Mouse (Mus musculus): Measurements from ENCODE around the gene Aco1. TPM values are rescaled to one million over a fixed set of nuclear protein-coding genes. Genes with fewer than 3 reads are reported as not detected.

The Aco1 gene
- total and polyA plus RNA-seq, 3 experiments = 23.4 to 29.6 (median 28.3) TPM

GRCm38 (mm10) chr4:40144543-40144942 lies 1.7 kb downstream of the Aco1 start:
- intact Hi-C loops (cut with DNase I) = no loop called here
- 0 out of 2 replicates have a peak overlapping the region, but pooled peaks have one; percentile 83 for H3K4me3 ChIP-seq
- WGBS = 66% methylated on average over 1 of the region's 1 CpGs
- H3K4me1 ChIP-seq (ENCODE audit: control insufficient read depth, insufficient read depth, low read length) = peaks cover 8% of the 10 kb centered on the region
- H3K9ac ChIP-seq (ENCODE audit: low read depth, low read length) = no peak overlapping the region
- no peak for DNase-seq
- TF ChIP-seq EP300 (IDR thresholded peaks at IDR 0.05; ENCODE audit: insufficient read depth, low read depth, low read length) (no peak), CTCF (IDR thresholded peaks at IDR 0.05) (no peak), POLR2A (IDR thresholded peaks at IDR 0.05; ENCODE audit: insufficient read depth, low read depth, low read length) (no peak)
- H3K79me2 ChIP-seq (replicated peaks; ENCODE audit: control insufficient read depth, insufficient read depth, low read length) = no peaks in the 10 kb centered on the region
- no peaks in the 10 kb centered on the region for H3K27me3 ChIP-seq (ENCODE audit: control insufficient read depth, insufficient read depth, low read length)
- H3K27ac ChIP-seq = no peak overlapping the region
- no peaks in the 10 kb centered on the region for H3K36me3 ChIP-seq (ENCODE audit: control insufficient read depth, insufficient read depth, low read length)

DNA sequence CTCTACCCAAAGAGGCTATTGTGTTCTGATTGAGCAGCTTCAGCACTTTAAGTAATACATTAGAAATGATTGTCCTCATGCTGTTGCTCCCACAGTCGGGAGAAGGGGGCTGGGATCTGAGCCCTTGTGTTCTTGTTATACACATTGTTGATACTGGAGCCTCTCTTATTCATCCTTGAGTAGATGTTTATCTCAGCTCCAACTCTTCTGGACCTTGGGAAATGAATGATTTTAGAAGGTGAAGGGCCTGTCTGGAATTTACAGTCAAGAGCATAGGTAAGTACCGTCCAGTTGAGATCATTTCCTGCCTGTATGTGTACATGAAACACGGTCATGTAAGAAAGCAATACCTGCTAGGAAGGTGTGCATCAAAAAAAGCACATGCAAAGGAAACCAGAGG lies 2.1 kb downstream of the Aco1 start:
- H3K9ac ChIP-seq (ENCODE audit: low read depth, low read length) = no peak overlapping the region
- no peaks in the 10 kb centered on the region for H3K36me3 ChIP-seq (ENCODE audit: control insufficient read depth, insufficient read depth, low read length)
- TF ChIP-seq POLR2A (IDR thresholded peaks at IDR 0.05; ENCODE audit: insufficient read depth, low read depth, low read length) = no peak
- no peak for TF ChIP-seq CTCF (IDR thresholded peaks at IDR 0.05)
- no peak for TF ChIP-seq EP300 (IDR thresholded peaks at IDR 0.05; ENCODE audit: insufficient read depth, low read depth, low read length)
- 66% methylated on average over 3 of the region's 3 CpGs for WGBS
- no peak for DNase-seq
- H3K4me3 ChIP-seq = no peak overlapping the region
- no peak overlapping the region for H3K27ac ChIP-seq
- intact Hi-C loops (cut with DNase I) = no loop called here
- peaks cover 8% of the 10 kb centered on the region for H3K4me1 ChIP-seq (ENCODE audit: control insufficient read depth, insufficient read depth, low read length)
- no peaks in the 10 kb centered on the region for H3K27me3 ChIP-seq (ENCODE audit: control insufficient read depth, insufficient read depth, low read length)
- H3K79me2 ChIP-seq (replicated peaks; ENCODE audit: control insufficient read depth, insufficient read depth, low read length) = no peaks in the 10 kb centered on the region

- DNase-seq = peak in 1 of 2 experiments; percentile 29
- intact Hi-C loops (cut with DNase I) = no loop called here
- no peak overlapping the region for H3K9ac ChIP-seq (ENCODE audit: low read depth, low read length)
- no peak overlapping the region for H3K4me3 ChIP-seq
- H3K4me1 ChIP-seq (ENCODE audit: control insufficient read depth, insufficient read depth, low read length) = peaks cover 5% of the 10 kb centered on the region
- H3K36me3 ChIP-seq (ENCODE audit: control insufficient read depth, insufficient read depth, low read length) = no peaks in the 10 kb centered on the region
- H3K27ac ChIP-seq = no peak overlapping the region
- no peaks in the 10 kb centered on the region for H3K79me2 ChIP-seq (replicated peaks; ENCODE audit: control insufficient read depth, insufficient read depth, low read length)
- TF ChIP-seq POLR2A (IDR thresholded peaks at IDR 0.05; ENCODE audit: insufficient read depth, low read depth, low read length) (no peak), EP300 (IDR thresholded peaks at IDR 0.05; ENCODE audit: insufficient read depth, low read depth, low read length) (no peak), CTCF (IDR thresholded peaks at IDR 0.05) (no peak)
- H3K27me3 ChIP-seq (ENCODE audit: control insufficient read depth, insufficient read depth, low read length) = no peaks in the 10 kb centered on the region
- 68% methylated on average over 5 of the region's 5 CpGs for WGBS
Observed at GRCm38 (mm10) chr4:40148281-40148680, 5.4 kb downstream of the Aco1 start.

DNA sequence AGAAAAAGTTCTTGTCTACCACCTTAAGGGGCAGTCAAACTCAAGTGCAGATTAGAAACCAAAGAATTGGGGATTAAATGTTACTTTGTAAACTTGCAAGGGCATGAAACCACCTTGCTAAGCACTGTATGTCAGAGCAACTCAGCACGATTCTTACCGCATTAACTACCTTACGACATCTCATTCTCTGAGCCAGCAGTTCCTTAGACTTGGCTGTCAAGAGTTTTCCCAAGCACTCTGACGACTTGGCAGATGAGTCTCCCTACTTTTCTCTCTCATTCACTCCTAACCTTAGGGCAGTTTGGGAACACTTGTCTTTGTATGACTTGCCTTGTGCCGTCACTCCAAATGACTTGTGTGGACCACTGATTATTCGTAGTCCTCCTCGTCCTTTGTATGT lies 7.2 kb downstream of the Aco1 start:
- no peak overlapping the region for H3K27ac ChIP-seq
- no peaks in the 10 kb centered on the region; the same call in none of the 2 replicates for H3K4me1 ChIP-seq (ENCODE audit: control insufficient read depth, insufficient read depth, low read length)
- intact Hi-C loops (cut with DNase I) = no loop called here
- no peak overlapping the region for H3K9ac ChIP-seq (ENCODE audit: low read depth, low read length)
- 91% methylated on average over 7 of the region's 7 CpGs for WGBS
- no peak overlapping the region for H3K4me3 ChIP-seq
- H3K79me2 ChIP-seq (replicated peaks; ENCODE audit: control insufficient read depth, insufficient read depth, low read length) = no peaks in the 10 kb centered on the region
- no peaks in the 10 kb centered on the region for H3K36me3 ChIP-seq (ENCODE audit: control insufficient read depth, insufficient read depth, low read length)
- DNase-seq = no peak
- TF ChIP-seq CTCF (IDR thresholded peaks at IDR 0.05) = no peak
- no peak for TF ChIP-seq POLR2A (IDR thresholded peaks at IDR 0.05; ENCODE audit: insufficient read depth, low read depth, low read length)
- TF ChIP-seq EP300 (IDR thresholded peaks at IDR 0.05; ENCODE audit: insufficient read depth, low read depth, low read length) = no peak
- H3K27me3 ChIP-seq (ENCODE audit: control insufficient read depth, insufficient read depth, low read length) = no peaks in the 10 kb centered on the region

GRCm38 (mm10) chr4:40152771-40153170 lies 9.9 kb downstream of the Aco1 start:
- WGBS = 94% methylated on average over 2 of the region's 2 CpGs
- no peak for DNase-seq
- no peak overlapping the region for H3K9ac ChIP-seq (ENCODE audit: low read depth, low read length)
- 0 out of 2 replicates have a peak, but pooled peaks cover 4% of the 10 kb centered on the region for H3K79me2 ChIP-seq (replicated peaks; ENCODE audit: control insufficient read depth, insufficient read depth, low read length)
- H3K4me1 ChIP-seq (ENCODE audit: control insufficient read depth, insufficient read depth, low read length) = peaks cover 7% of the 10 kb centered on the region
- H3K36me3 ChIP-seq (ENCODE audit: control insufficient read depth, insufficient read depth, low read length) = no peaks in the 10 kb centered on the region
- H3K4me3 ChIP-seq = no peak overlapping the region
- H3K27ac ChIP-seq = no peak overlapping the region
- TF ChIP-seq POLR2A (IDR thresholded peaks at IDR 0.05; ENCODE audit: insufficient read depth, low read depth, low read length) (no peak), CTCF (IDR thresholded peaks at IDR 0.05) (no peak), EP300 (IDR thresholded peaks at IDR 0.05; ENCODE audit: insufficient read depth, low read depth, low read length) (no peak)
- intact Hi-C loops (cut with DNase I) = no loop called here
- no peaks in the 10 kb centered on the region for H3K27me3 ChIP-seq (ENCODE audit: control insufficient read depth, insufficient read depth, low read length)

DNA sequence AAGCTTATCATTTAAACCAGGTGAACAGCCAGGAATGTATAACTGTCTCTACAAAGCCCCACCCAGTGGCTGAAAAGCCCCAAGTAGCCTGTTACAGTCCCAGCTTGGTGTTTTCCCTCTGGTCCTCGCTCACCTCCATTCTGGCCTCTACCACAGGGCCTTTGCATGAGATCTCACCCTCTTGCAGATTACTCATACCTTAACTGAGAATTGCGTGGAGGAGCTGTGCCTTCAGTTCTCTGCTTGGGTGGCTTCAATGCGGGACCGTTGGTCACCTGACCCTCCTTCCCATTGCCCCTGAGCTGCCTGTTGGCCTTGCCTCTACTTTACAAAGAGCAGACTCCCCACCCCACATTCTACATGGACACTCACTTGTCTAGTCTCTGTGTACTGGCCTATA lies 10.6 kb downstream of the Aco1 start:
- no peaks in the 10 kb centered on the region for H3K36me3 ChIP-seq (ENCODE audit: control insufficient read depth, insufficient read depth, low read length)
- WGBS = 93% methylated on average over 4 of the region's 4 CpGs
- H3K4me1 ChIP-seq (ENCODE audit: control insufficient read depth, insufficient read depth, low read length) = peaks cover 9% of the 10 kb centered on the region
- TF ChIP-seq CTCF (IDR thresholded peaks at IDR 0.05) = no peak
- no peak for TF ChIP-seq EP300 (IDR thresholded peaks at IDR 0.05; ENCODE audit: insufficient read depth, low read depth, low read length)
- TF ChIP-seq POLR2A (IDR thresholded peaks at IDR 0.05; ENCODE audit: insufficient read depth, low read depth, low read length) = no peak
- intact Hi-C loops (cut with DNase I) = no loop called here
- H3K27me3 ChIP-seq (ENCODE audit: control insufficient read depth, insufficient read depth, low read length) = no peaks in the 10 kb centered on the region
- H3K27ac ChIP-seq = no peak overlapping the region
- DNase-seq = no peak
- no peak overlapping the region for H3K4me3 ChIP-seq
- no peak overlapping the region for H3K9ac ChIP-seq (ENCODE audit: low read depth, low read length)
- H3K79me2 ChIP-seq (replicated peaks; ENCODE audit: control insufficient read depth, insufficient read depth, low read length) = 0 out of 2 replicates have a peak, but pooled peaks cover 4% of the 10 kb centered on the region
